Mouse (Mus musculus): ENCODE measurements at regions not wholly inside any gene's neighbourhood (a gene's known extent, or its start where the extent isn't known, plus 50 kb on each side); places are given as distances from the start of the nearest gene placed in this dataset.

- no peak for DNase-seq (ENCODE audit: extremely low read depth, low read depth)
Observed at GRCm38 (mm10) chr4:150725443-150726135, 73.6 kb upstream of the Slc45a1 start.

GRCm38 (mm10) chr4:150724823-150725222, 72.8 kb upstream of the Slc45a1 start:
- no peak for DNase-seq (ENCODE audit: extremely low read depth, low read depth)

- no peak for DNase-seq (ENCODE audit: extremely low read depth, low read depth)
Observed at GRCm38 (mm10) chr4:150721619-150722283, 69.8 kb upstream of the Slc45a1 start.

GRCm38 (mm10) chr4:150717866-150718265, 65.9 kb upstream of the Slc45a1 start:
- no peak for DNase-seq (ENCODE audit: extremely low read depth, low read depth)

- DNase-seq (ENCODE audit: extremely low read depth, low read depth), result no peak
Observed at GRCm38 (mm10) chr4:150715051-150715450, 63.1 kb upstream of the Slc45a1 start.

GRCm38 (mm10) chr4:150713291-150713690, 61.3 kb upstream of the Slc45a1 start:
- DNase-seq (ENCODE audit: extremely low read depth, low read depth), result no peak

- no peak for DNase-seq (ENCODE audit: extremely low read depth, low read depth)
Observed at GRCm38 (mm10) chr4:150712856-150713255, 60.9 kb upstream of the Slc45a1 start.

- DNase-seq (ENCODE audit: extremely low read depth, low read depth), result no peak
Observed at GRCm38 (mm10) chr4:150711646-150712045, 59.7 kb upstream of the Slc45a1 start.

GRCm38 (mm10) chr4:150709391-150710130, 57.6 kb upstream of the Slc45a1 start:
- DNase-seq (ENCODE audit: extremely low read depth, low read depth), result no peak

GRCm38 (mm10) chr4:150708572-150708984, 56.6 kb upstream of the Slc45a1 start:
- DNase-seq (ENCODE audit: extremely low read depth, low read depth), result no peak

GRCm38 (mm10) chr4:150707725-150708571, 56.0 kb upstream of the Slc45a1 start:
- no peak for DNase-seq (ENCODE audit: extremely low read depth, low read depth)

GRCm38 (mm10) chr4:150706793-150707724, 55.1 kb upstream of the Slc45a1 start:
- DNase-seq (ENCODE audit: extremely low read depth, low read depth), result no peak

- no peak for DNase-seq (ENCODE audit: extremely low read depth, low read depth)
Observed at GRCm38 (mm10) chr4:150706291-150706690, 54.3 kb upstream of the Slc45a1 start.

- DNase-seq (ENCODE audit: extremely low read depth, low read depth), result no peak
Observed at GRCm38 (mm10) chr4:150703266-150703665, 51.3 kb upstream of the Slc45a1 start.

All from MEL-GATA-1-ER (cell line).